Mouse (Mus musculus) erythroblast, embryonic 14.5 days (primary cell): ENCODE data around the gene Arih2. TPM values are rescaled to one million over a fixed set of nuclear protein-coding genes. Genes with fewer than 3 reads are reported as not detected.
A peak's percentile ranks its signal among the peaks of the same experiment; 100 is the strongest.

Source experiments
- H3K27me3 ChIP-seq: 2 replicates; pipeline ENCODE4 v1.6.1; 2012; ENCODE audit warnings: inconsistent platforms; ENCODE audit not compliant: control insufficient read depth
- H3K36me3 ChIP-seq: 2 replicates; pipeline ENCODE4 v1.6.1; 2012; ENCODE audit warnings: mild to moderate bottlenecking, inconsistent platforms; ENCODE audit not compliant: control insufficient read depth
- H3K4me1 ChIP-seq: 2 replicates; pipeline ENCODE4 v1.6.1; 2012; ENCODE audit warnings: inconsistent platforms; ENCODE audit not compliant: control insufficient read depth
- H3K4me3 ChIP-seq: replicated peaks from 2 replicates; pipeline ENCODE3; 2012; ENCODE audit warnings: moderate library complexity, mild to moderate bottlenecking, inconsistent platforms
- H3K9me3 ChIP-seq: 2 replicates; pipeline ENCODE4 v1.6.1; 2012; ENCODE audit warnings: low read length, inconsistent platforms, mixed read lengths; ENCODE audit not compliant: control insufficient read depth
- GATA1 ChIP-seq: IDR thresholded peaks from 2 replicates; pipeline ENCODE4 v1.6.1; 2012; ENCODE audit warnings: low read length, inconsistent platforms, mixed read lengths
- TAL1 ChIP-seq: IDR thresholded peaks from 3 replicates; pipeline ENCODE4 v1.6.1; 2012; ENCODE audit warnings: low read length, inconsistent platforms, mixed read lengths
- polyA plus RNA-seq: library from polyadenylated mRNA; stranded (reverse); fragments of >175 nt; gene quantifications from 2 replicates; pipeline ENCODE4 v1.2.3, GENCODE M21; 2012

The Arih2 gene
- 18.7 and 20.5 TPM in 2 replicates for polyA plus RNA-seq

DNA sequence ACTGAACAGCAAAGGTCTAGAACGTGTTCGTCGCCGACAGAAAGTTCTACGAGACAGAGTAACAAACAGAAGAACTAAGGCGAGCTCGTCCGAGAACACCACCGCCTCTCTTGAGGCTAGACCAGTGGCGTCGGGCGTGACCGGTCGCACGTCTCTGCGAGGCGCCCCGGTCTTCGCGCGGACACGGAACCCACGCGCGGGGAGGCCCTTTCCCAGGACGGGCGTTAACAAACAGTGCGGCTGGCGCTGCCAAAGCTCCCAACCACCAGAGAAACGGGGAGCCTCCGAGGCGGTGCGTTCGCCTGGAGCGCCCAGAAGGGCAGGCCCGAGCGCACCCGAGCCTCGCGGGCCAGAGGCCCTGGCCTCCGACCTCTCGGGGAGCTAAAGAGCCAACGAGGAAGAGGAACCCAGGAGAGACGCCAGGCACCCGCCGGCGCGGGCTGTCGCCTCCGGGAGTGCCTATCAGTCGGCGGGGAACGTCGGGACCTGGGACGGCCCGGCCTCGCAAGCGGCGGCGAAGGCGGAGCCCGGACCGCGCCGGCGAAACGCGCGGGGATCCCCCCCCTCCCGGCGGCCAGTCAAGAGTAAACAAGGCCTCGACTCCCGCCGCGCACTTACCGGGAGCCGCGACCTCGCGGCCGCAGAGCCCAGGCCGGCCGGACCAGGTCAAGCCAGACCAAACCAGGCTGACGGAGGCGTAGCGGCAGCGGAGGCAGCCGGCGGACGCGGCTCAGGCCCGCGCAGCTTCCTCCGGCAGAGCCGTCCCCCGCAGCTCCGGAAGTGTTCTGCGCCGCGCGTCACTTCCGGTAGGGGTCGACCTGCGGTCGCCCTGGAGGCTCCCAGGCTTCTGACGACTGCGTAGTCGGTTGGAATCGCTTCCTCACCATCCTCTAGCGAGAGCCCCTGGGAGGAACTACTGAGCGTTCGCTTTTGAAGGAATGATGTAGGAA lies at the start of gene Arih2:
Arih2 (minus strand) TSS at position 776 of the 950 bp plus-strand sequence.
- no peak for TF ChIP-seq GATA1
- no peak for TF ChIP-seq TAL1
- no peaks in the 10 kb centered on the region for H3K9me3 ChIP-seq
- H3K36me3 ChIP-seq, result peaks cover 30% of the 10 kb centered on the region
- peaks cover 37% of the 10 kb centered on the region for H3K4me1 ChIP-seq
- H3K4me3 ChIP-seq, result peak within 1 kb of the TSS; percentile 98
- H3K27me3 ChIP-seq, result no peaks in the 10 kb centered on the region

DNA sequence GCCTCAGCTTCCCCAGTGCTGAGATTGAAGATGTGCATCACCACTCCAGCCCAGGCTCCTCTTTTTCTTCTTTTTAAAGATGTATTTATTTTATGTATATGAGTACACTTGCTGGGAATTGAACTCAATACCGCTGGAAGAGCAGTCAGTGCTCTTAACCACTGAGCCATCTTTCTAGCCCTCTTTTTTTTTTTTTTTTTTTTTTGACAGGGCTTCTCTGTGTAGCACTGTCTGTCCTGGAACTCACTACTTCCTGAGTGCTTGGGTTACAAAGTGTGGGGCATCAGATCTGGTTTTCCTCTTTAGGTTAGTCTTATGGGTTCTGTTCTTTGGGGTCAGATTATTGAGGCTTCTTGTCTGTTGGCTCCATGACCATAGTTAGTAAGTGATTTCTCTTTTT lies 45.3 kb upstream of the Arih2 start:
- peaks cover 4% of the 10 kb centered on the region for H3K36me3 ChIP-seq
- TF ChIP-seq GATA1 (no peak), TAL1 (no peak)
- H3K9me3 ChIP-seq, result no peaks in the 10 kb centered on the region
- no peak overlapping the region for H3K4me3 ChIP-seq
- H3K4me1 ChIP-seq, result peaks cover 28% of the 10 kb centered on the region
- H3K27me3 ChIP-seq, result peaks cover 35% of the 10 kb centered on the region

DNA sequence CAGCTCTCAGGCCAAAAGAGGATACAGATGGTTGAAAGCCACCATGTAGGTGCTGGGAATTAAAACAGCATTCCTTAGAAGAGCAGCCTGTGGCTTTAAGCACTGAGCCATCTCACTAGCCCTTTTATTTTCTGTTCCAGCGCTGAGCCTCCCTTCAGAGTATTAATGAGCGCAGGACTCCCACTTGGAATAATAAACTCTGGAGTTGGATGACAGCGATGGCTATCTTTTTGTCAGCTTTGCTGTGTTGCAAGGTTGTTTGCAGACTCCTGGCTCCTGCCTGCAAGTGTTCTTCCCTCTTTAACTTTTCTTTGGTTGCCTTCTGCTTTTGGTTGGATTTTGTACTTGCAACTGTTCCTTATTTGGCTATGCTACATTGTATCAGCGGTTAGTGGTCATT lies 44.8 kb upstream of the Arih2 start:
- Histone ChIP-seq H3K36me3 (peaks cover 4% of the 10 kb centered on the region), H3K27me3 (peaks cover 35% of the 10 kb centered on the region), H3K4me1 (peaks cover 28% of the 10 kb centered on the region), H3K4me3 (no peak overlapping the region), H3K9me3 (no peaks in the 10 kb centered on the region)
- TF ChIP-seq TAL1, result no peak
- TF ChIP-seq GATA1, result no peak

DNA sequence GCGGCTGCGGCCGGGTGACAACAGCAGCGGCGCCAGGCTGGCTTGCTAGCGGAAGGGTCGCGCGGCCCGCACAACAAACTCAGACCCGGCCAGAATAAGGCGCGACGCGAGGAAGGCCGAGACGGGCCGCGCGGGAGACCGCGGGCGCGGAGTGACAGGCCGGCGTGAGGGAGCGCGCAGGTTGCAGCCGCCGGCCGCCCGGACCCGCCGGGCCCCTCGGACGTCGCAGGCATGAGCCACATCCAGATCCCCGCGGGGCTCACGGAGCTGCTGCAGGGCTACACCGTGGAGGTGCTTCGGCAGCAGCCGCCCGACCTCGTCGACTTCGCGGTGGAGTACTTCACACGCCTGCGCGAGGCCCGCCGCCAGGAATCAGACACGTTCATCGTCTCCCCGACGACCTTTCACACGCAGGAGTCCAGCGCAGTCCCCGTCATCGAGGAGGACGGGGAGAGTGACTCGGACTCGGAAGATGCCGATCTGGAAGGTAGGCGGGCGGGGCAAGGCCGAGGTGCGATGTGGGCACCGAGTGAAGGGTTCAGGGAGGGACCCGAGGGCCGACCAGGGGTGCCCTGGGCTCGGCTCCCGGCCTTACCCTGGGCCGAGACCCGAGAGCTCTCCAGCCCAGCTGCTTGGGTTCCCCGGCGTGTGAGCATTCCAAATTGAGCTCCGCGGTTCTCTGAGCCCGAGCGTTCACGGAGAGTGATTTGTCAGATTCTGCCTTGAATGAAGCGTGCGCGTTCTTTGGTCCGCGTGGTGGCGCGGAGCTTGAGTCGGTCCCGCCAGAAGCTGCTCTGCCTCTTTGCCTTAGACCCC lies 43.2 kb upstream of the Arih2 start:
- Histone ChIP-seq H3K9me3 (no peaks in the 10 kb centered on the region), H3K4me1 (peaks cover 28% of the 10 kb centered on the region), H3K4me3 (peak overlapping the region; percentile 81), H3K27me3 (peaks cover 35% of the 10 kb centered on the region), H3K36me3 (no peaks in the 10 kb centered on the region)
- TF ChIP-seq GATA1 (no peak), TAL1 (no peak)

DNA sequence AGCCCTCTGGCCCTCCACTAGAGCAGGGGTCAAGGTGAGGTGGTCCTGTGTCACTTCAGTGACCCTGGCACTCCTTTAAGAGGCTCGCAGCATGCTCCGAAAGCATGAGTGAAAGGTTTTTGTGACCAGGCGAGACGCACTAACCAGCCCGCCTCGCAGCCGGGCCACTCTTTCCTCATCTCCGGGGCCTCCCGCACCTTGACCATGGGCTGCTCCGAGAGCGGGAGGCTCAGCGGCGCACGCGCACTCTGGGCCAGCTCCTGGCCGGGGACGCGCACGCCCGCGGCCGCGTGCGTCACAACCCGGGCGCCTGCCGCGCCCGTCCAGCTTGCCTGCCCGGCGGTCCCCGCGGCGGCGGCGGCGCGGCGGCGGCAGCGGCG lies 42.6 kb upstream of the Arih2 start:
- H3K27me3 ChIP-seq, result peaks cover 35% of the 10 kb centered on the region
- H3K9me3 ChIP-seq, result no peaks in the 10 kb centered on the region
- peaks cover 32% of the 10 kb centered on the region for H3K4me1 ChIP-seq
- TF ChIP-seq GATA1, result no peak
- TF ChIP-seq TAL1, result no peak
- no peaks in the 10 kb centered on the region for H3K36me3 ChIP-seq
- H3K4me3 ChIP-seq, result peak overlapping the region; percentile 81

DNA sequence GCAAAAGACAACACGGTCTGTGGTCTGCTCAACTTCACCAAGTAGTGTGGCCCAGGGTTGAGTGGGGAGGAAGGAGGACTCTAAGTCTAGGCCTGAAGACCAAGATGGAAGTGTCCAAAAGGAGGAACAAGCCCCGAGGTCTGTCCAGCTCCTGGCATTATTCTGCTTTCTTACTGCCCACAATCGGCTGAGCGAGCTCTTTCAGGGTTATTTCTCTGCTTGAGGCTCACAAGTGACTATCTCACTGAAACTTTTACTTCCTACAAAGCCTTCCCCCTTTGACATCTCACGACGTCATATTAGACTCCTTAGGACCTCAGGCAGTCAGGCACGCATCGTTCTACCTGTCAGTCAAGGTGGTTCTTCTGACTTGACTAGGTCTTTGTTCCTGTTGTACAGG lies 42.2 kb upstream of the Arih2 start:
- H3K9me3 ChIP-seq, result no peaks in the 10 kb centered on the region
- no peaks in the 10 kb centered on the region for H3K36me3 ChIP-seq
- peaks cover 35% of the 10 kb centered on the region for H3K27me3 ChIP-seq
- peak overlapping the region; percentile 81 for H3K4me3 ChIP-seq
- H3K4me1 ChIP-seq, result peaks cover 32% of the 10 kb centered on the region
- no peak for TF ChIP-seq TAL1

DNA sequence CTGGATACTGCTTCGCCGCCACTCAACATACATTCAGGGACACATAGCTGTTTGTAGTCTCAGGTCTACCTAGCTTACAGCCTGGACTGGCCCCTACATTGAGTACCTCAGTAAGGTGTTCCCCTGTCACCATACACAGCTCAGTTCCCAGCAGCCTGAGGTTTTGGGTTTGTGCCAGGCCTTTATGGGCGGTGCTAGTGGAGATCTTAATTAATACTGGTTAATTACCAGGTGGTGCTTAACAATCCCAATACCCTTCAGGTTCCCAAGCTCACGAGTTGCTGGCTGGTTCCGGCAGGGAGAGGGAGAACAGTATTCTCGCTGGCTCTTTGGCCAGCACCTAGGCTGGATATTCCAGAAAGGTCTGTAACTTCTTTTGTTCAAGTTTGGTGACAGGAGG lies 41.7 kb upstream of the Arih2 start:
- Histone ChIP-seq H3K9me3 (no peaks in the 10 kb centered on the region), H3K36me3 (no peaks in the 10 kb centered on the region), H3K4me1 (peaks cover 32% of the 10 kb centered on the region), H3K27me3 (peaks cover 35% of the 10 kb centered on the region), H3K4me3 (no peak overlapping the region)
- TF ChIP-seq TAL1, result no peak
- no peak for TF ChIP-seq GATA1

DNA sequence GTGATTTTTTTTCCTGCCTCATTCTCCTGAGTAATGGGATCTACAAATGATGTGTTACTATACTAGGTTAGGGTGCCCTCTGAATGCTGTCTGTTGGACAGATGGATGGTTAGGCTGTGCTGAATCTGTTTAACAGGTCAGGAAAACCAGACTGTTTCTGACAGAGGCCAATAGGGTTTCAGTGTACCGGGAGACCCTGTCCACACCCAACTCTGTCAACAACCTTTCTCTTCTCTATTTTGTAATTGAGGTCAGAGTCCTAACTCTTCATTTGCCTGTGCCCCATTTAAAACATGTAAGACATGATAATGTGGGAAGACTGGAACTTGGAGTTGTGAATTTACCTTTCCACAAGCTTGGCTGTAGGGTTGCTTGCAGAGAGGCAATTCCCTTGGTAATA lies 40.8 kb upstream of the Arih2 start:
- Histone ChIP-seq H3K9me3 (no peaks in the 10 kb centered on the region), H3K27me3 (peaks cover 35% of the 10 kb centered on the region), H3K4me3 (no peak overlapping the region), H3K36me3 (no peaks in the 10 kb centered on the region), H3K4me1 (peaks cover 32% of the 10 kb centered on the region)
- TF ChIP-seq GATA1 (no peak), TAL1 (no peak)

DNA sequence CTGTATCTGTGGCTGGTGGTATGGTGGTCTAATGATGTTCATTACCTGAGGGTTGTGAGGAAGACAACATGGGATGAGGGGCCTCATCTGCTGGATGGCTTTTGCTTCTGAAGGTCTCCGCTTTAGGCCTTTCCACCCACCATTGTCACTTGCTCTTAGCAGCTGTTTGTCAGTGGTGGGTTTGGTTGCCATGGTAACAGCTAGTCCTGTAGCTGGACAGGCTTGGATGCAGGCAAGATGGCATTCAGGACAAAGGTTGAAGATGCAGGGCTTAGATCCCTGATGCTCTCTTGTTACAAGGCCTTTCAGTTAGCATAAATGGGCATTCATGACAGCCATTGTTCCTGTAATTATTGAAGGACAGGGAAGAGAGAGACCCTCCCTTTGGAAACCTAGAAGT lies 39.9 kb upstream of the Arih2 start, which contains the start of gene Prkar2a:
Prkar2a (plus strand) TSS at position 209 of the 400 bp plus-strand sequence.
- TF ChIP-seq GATA1 (no peak), TAL1 (no peak)
- H3K4me1 ChIP-seq, result peaks cover 32% of the 10 kb centered on the region
- no peaks in the 10 kb centered on the region for H3K36me3 ChIP-seq
- H3K4me3 ChIP-seq, result no peak within 1 kb of the TSS
- peaks cover 35% of the 10 kb centered on the region for H3K27me3 ChIP-seq
- H3K9me3 ChIP-seq, result no peaks in the 10 kb centered on the region
